Mouse (Mus musculus) liver, embryonic 14.5 days (tissue): ENCODE results near the gene Esrrg.

ENCODE experiments used
- CTCF ChIP-seq: IDR thresholded peaks from 2 replicates; pipeline ENCODE4 v1.5.1; 2016; ENCODE audit warnings: antibody characterized with exemption, low read depth, control low read depth
- EP300 ChIP-seq: IDR thresholded peaks from 2 replicates; pipeline ENCODE4 v1.6.1; 2016; ENCODE audit warnings: antibody characterized with exemption, low read depth

DNA sequence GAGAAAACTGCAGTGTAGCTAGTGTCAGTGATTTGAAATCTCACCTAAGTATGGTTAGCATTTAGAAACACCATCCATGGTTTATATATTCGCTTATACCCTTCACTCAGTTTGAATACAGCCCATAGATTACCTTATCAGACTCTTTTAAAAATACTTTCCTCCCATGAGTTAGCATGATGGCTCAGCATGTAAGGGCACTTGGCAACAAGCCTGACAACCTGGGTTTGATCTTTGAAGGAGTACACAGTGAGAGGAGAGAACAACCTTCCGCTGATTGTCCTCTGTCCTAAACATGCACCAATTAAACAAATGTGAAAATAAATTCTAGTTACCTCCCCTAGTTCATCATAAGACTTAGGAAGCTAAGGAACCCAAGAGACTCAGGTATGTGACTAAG is 550.5 kb downstream of the Esrrg start:
- no peak for TF ChIP-seq CTCF
- no peak for TF ChIP-seq EP300
